Mouse (Mus musculus) midbrain, embryonic 12.5 days (tissue): ENCODE data around the gene Vmn2r21. TPM values are rescaled to one million over a fixed set of nuclear protein-coding genes. Genes with fewer than 3 reads are reported as not detected.
"Not testable (repeated sequence)": the region's sequence is repeated elsewhere in the genome, so short reads cannot be mapped to it uniquely, and the experiment has no call there.

Experiments
- ATAC-seq: fragments of 200-750 bp; cut with Nextera tagmentation; 2 replicates; pipeline ENCODE4 v1.8.0; 2017; ENCODE audit warnings: low read depth, moderate TSS enrichment, moderate library complexity; ENCODE audit not compliant: low FRiP score
- H3K27ac ChIP-seq: fragments of 300-500 bp; sonication (generic); replicated peaks from 2 replicates; pipeline ENCODE4 v1.5.1; 2016; ENCODE audit warnings: mild to moderate bottlenecking
- H3K27me3 ChIP-seq: fragments of 300-500 bp; sonication (generic); 2 replicates; pipeline ENCODE4 v1.6.1; 2016; ENCODE audit warnings: mild to moderate bottlenecking
- H3K36me3 ChIP-seq: fragments of 300-500 bp; sonication (generic); 2 replicates; pipeline ENCODE4 v1.6.1; 2016
- H3K4me1 ChIP-seq: fragments of 300-500 bp; sonication (generic); 2 replicates; pipeline ENCODE4 v1.6.1; 2016
- H3K4me2 ChIP-seq: fragments of 300-500 bp; sonication (generic); replicated peaks from 2 replicates; pipeline ENCODE4 v1.6.1; 2016; ENCODE audit warnings: mild to moderate bottlenecking, moderate library complexity
- H3K4me3 ChIP-seq: fragments of 300-500 bp; sonication (generic); 2 replicates; pipeline ENCODE4 v1.5.1; 2016; ENCODE audit warnings: mild to moderate bottlenecking
- H3K9ac ChIP-seq: fragments of 300-500 bp; sonication (generic); replicated peaks from 2 replicates; pipeline ENCODE4 v1.6.1; 2016; ENCODE audit warnings: mild to moderate bottlenecking, moderate library complexity
- H3K9me3 ChIP-seq: fragments of 300-500 bp; sonication (generic); 2 replicates; pipeline ENCODE4 v1.6.1; 2016; ENCODE audit warnings: mild to moderate bottlenecking
- WGBS: fragments of 180-500 bp; shearing (Covaris S2); methylation state at CpG from one replicate; pipeline ENCODE4 v1.1.7; 2016; 5-methylcytosine and 5-hydroxymethylcytosine counted together
- polyA plus RNA-seq: library from polyadenylated mRNA; unstranded; fragments of >200 nt; fragmentation: Nextera tagmentation; extraction: Ambion mirVana; gene quantifications from 2 replicates; pipeline ENCODE4 v1.2.1, GENCODE M21; 2016

Vmn2r21 gene
- not detected in 2 replicates for polyA plus RNA-seq

- WGBS, result no CpG with 5 or more reads among the region's 4 CpGs
- H3K36me3 ChIP-seq, ATAC-seq, H3K9me3 ChIP-seq, H3K4me1 ChIP-seq, H3K4me2 ChIP-seq, H3K4me3 ChIP-seq, H3K9ac ChIP-seq, H3K27ac ChIP-seq, H3K27me3 ChIP-seq: not testable (repeated sequence)
Observed at GRCm38 (mm10) chr6:123533306-123533705, at the start of gene Vmn2r21. TSS of gene Vmn2r21 (minus strand) at chr6:123533406.

- not testable (repeated sequence) for ATAC-seq, H3K27me3 ChIP-seq
- WGBS, result no CpG with 5 or more reads among the region's 2 CpGs
Observed at GRCm38 (mm10) chr6:123574698-123575097, 41.5 kb upstream of the Vmn2r21 start.

GRCm38 (mm10) chr6:123539755-123540154 is 6.5 kb upstream of the Vmn2r21 start:
- H3K9ac ChIP-seq, H3K4me1 ChIP-seq, H3K27me3 ChIP-seq, H3K27ac ChIP-seq, H3K4me2 ChIP-seq, H3K36me3 ChIP-seq, H3K9me3 ChIP-seq, ATAC-seq, H3K4me3 ChIP-seq: not testable (repeated sequence)
- WGBS, result no CpG with 5 or more reads among the region's 1 CpGs

More at GRCm38 (mm10) chr6:123574698-123575097, 41.5 kb upstream of the Vmn2r21 start:
- not testable (repeated sequence) for H3K4me1 ChIP-seq, H3K9me3 ChIP-seq, H3K9ac ChIP-seq, H3K36me3 ChIP-seq, H3K27ac ChIP-seq, H3K4me2 ChIP-seq, H3K4me3 ChIP-seq

GRCm38 (mm10) chr6:123522263-123523011 is 10.8 kb downstream of the Vmn2r21 start:
- not testable (repeated sequence) for ATAC-seq, H3K27ac ChIP-seq, H3K4me2 ChIP-seq, H3K4me3 ChIP-seq, H3K9me3 ChIP-seq, H3K27me3 ChIP-seq, H3K4me1 ChIP-seq, H3K36me3 ChIP-seq, H3K9ac ChIP-seq
- WGBS, result no CpG with 5 or more reads among the region's 8 CpGs

GRCm38 (mm10) chr6:123473045-123473444 is 60.2 kb downstream of the Vmn2r21 start:
- H3K27me3 ChIP-seq, H3K9ac ChIP-seq, H3K4me2 ChIP-seq, ATAC-seq, H3K9me3 ChIP-seq, H3K36me3 ChIP-seq, H3K27ac ChIP-seq, H3K4me1 ChIP-seq, H3K4me3 ChIP-seq: not testable (repeated sequence)
- WGBS, result no CpG with 5 or more reads among the region's 5 CpGs

GRCm38 (mm10) chr6:123472458-123472987 is 60.7 kb downstream of the Vmn2r21 start:
- not testable (repeated sequence) for H3K36me3 ChIP-seq, H3K4me2 ChIP-seq, H3K9me3 ChIP-seq, H3K27me3 ChIP-seq, ATAC-seq, H3K4me3 ChIP-seq, H3K9ac ChIP-seq, H3K4me1 ChIP-seq, H3K27ac ChIP-seq
- WGBS, result no CpG with 5 or more reads among the region's 2 CpGs

- not testable (repeated sequence) for H3K4me3 ChIP-seq, H3K27ac ChIP-seq, H3K4me1 ChIP-seq, H3K9me3 ChIP-seq, H3K9ac ChIP-seq, ATAC-seq, H3K4me2 ChIP-seq, H3K27me3 ChIP-seq, H3K36me3 ChIP-seq
- no CpG with 5 or more reads among the region's 1 CpGs for WGBS
Observed at GRCm38 (mm10) chr6:123468651-123469050, 64.6 kb downstream of the Vmn2r21 start.

Other genes starting within 250 kb of the Vmn2r21 start
- gene Clec4e, start 243.5 kb downstream of the Vmn2r21 start, polyA plus RNA-seq, result not detected in 2 replicates
- not detected in 2 replicates for gene Vmn2r19, start 225.1 kb downstream of the Vmn2r21 start, polyA plus RNA-seq
- not detected in 2 replicates for gene Vmn2r20, start 115.3 kb downstream of the Vmn2r21 start, polyA plus RNA-seq
- not detected in 2 replicates for gene Vmn2r22, start 117.3 kb upstream of the Vmn2r21 start, polyA plus RNA-seq
- gene Vmn2r23, start 169.3 kb upstream of the Vmn2r21 start, polyA plus RNA-seq, result not detected in 2 replicates
- gene Vmn2r24, start 245.5 kb upstream of the Vmn2r21 start, polyA plus RNA-seq, result not detected in 2 replicates